Mouse (Mus musculus): Measurements from ENCODE around the gene Krt8. TPM values are rescaled to one million over a fixed set of nuclear protein-coding genes. Genes with fewer than 3 reads are reported as not detected.

The Krt8 gene
- total and polyA plus RNA-seq, 2 experiments from 2014 or later, result 0.60 to 1.6 TPM

DNA sequence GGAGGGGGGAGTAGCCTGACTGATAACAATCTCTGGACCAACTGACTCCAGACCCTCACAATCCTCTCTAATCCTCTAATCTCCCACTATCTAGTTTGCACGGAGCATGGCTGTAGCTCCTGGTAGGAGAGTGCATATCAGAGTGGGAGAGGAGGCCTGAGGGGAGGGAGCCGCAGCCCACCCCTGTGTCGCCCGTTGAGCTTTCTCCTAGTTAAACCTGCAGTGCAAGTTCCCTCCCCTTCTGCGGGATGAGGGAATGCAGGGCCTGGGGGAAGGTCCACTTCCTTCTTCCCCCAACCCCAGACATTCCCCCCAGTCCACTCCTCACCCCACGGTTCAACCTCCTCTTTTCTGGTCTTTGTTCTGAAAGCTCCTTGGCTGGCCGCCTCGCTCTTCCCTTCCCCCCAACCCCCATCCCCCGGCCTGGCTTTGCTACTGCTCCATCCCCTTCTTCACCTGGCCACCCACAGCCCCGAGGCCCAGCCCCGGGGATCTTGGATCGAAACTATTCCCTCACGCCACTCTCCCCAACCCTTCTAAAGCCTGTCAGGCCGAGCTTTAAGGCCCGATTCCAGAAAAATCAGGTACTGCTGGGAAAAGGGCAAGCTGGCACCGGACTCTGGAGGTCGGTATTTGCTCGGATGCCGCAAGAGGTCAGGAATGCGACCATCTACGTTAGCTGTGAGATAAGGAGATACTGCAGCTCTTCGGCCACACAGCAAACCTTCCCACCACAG is 21.0 kb upstream of the Krt8 start:
- Histone ChIP-seq H3K27ac (ENCODE audit: low read depth, low read length) (no peak overlapping the region), H3K36me3 (ENCODE audit: insufficient read depth, low read length) (no peaks in the 10 kb centered on the region), H3K9me3 (ENCODE audit: low read length) (no peaks in the 10 kb centered on the region), H3K4me3 (ENCODE audit: low read depth, low read length) (no peak overlapping the region), H3K4me2 (ENCODE audit: low read depth, low read length, poor library complexity, severe bottlenecking) (no peak overlapping the region), H3K9ac (replicated peaks; ENCODE audit: low read length, poor library complexity, severe bottlenecking) (no peak overlapping the region), H3K4me1 (ENCODE audit: insufficient read depth, low read length) (peaks cover 5% of the 10 kb centered on the region; the same call in 1 of the 2 replicates), H3K27me3 (ENCODE audit: insufficient read depth, low read length) (peaks cover 27% of the 10 kb centered on the region)
- DNase-seq (ENCODE audit: low spot score) (no peak), ATAC-seq (ENCODE audit: low FRiP score) (no peak)
- TF ChIP-seq CTCF (IDR thresholded peaks at IDR 0.05), result no peak
- WGBS, result 9% methylated on average over 22 of the region's 22 CpGs

DNA sequence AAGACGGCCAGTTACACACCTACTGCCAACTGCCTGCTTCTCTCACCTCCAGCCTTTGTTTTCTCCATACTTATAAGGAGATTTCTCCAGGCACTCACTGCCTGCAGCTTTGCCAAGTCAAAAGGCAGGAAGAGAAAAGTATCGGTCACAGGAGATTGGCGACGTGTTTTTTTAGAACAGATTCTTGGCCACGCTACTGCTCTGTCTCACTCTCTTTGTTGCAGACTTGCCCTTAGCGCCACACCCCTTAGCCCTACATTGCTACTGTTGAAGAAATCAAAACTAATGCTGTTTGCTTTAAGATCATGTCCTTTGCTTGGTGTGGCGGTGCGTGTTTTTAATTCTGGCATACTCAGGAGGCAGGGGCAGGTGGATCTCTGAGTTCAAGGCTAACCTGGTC is 19.6 kb upstream of the Krt8 start:
- Histone ChIP-seq H3K9ac (replicated peaks; ENCODE audit: low read length, poor library complexity, severe bottlenecking) (no peak overlapping the region), H3K27me3 (ENCODE audit: insufficient read depth, low read length) (peaks cover 27% of the 10 kb centered on the region), H3K27ac (ENCODE audit: low read depth, low read length) (no peak overlapping the region), H3K4me2 (ENCODE audit: low read depth, low read length, poor library complexity, severe bottlenecking) (no peak overlapping the region), H3K4me3 (ENCODE audit: low read depth, low read length) (no peak overlapping the region), H3K4me1 (ENCODE audit: insufficient read depth, low read length) (peaks cover 5% of the 10 kb centered on the region; the same call in 1 of the 2 replicates), H3K9me3 (ENCODE audit: low read length) (no peaks in the 10 kb centered on the region), H3K36me3 (ENCODE audit: insufficient read depth, low read length) (no peaks in the 10 kb centered on the region)
- no peak for TF ChIP-seq CTCF (IDR thresholded peaks at IDR 0.05)
- WGBS, result 68% methylated on average over 8 of the region's 8 CpGs
- ATAC-seq (ENCODE audit: low FRiP score) (no peak), DNase-seq (ENCODE audit: low spot score) (no peak)

DNA sequence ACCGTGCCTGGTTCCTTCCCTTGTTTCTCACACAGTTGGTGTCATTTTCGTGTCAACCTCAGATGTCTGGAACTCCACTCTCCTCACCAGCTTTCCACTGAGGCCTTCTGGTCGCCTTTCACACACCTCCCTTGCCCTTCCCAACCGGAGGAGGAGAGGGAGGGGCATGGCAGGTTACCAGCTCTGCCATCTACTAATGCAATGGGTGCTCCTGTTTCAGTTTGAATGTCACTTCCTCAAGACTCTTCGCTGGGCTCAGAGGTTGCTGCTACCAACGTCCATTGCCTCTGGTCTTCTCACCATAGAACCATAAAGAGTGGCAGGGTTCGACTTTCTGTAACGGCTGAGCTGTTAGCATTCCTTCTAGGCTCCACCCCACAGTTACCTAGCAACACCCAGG is 18.2 kb upstream of the Krt8 start:
- Histone ChIP-seq H3K27me3 (ENCODE audit: insufficient read depth, low read length) (peaks cover 17% of the 10 kb centered on the region), H3K27ac (ENCODE audit: low read depth, low read length) (no peak overlapping the region), H3K4me3 (ENCODE audit: low read depth, low read length) (no peak overlapping the region), H3K9me3 (ENCODE audit: low read length) (no peaks in the 10 kb centered on the region), H3K36me3 (ENCODE audit: insufficient read depth, low read length) (no peaks in the 10 kb centered on the region), H3K9ac (replicated peaks; ENCODE audit: low read length, poor library complexity, severe bottlenecking) (no peak overlapping the region), H3K4me2 (ENCODE audit: low read depth, low read length, poor library complexity, severe bottlenecking) (no peak overlapping the region), H3K4me1 (ENCODE audit: insufficient read depth, low read length) (no peaks in the 10 kb centered on the region; the same call in 1 of the 2 replicates)
- TF ChIP-seq CTCF (IDR thresholded peaks at IDR 0.05), result no peak
- DNase-seq (ENCODE audit: low spot score) (no peak), ATAC-seq (ENCODE audit: low FRiP score) (no peak)
- 32% methylated on average over 8 of the region's 8 CpGs for WGBS

DNA sequence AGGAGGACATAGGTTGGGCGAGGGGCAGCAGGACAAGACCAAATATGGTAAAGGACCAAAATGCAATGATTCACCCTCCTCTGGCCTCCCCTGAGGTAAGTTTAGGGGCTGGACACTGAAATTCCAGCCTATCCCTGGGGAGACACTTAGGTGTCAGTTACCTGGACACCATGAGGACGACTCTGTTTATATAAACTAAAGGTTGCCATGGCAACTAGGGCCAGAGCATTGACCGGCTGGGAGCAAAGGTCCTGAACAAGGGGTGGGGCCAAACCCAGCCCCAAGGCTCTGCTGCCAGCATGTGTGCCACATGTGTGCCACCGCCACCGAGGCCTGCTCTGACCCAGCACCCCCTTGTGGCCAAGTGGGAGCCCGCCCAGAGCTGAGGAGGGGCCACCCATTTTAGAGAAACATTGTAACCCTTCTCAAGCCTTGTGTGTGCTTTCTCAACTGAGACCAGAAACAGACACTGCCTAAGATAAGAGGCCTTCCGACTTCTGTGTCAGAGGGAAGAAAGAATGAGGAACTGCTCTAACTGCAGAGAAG is 13.7 kb upstream of the Krt8 start:
- Histone ChIP-seq H3K27ac (ENCODE audit: low read depth, low read length) (no peak overlapping the region), H3K9me3 (ENCODE audit: low read length) (no peaks in the 10 kb centered on the region), H3K9ac (replicated peaks; ENCODE audit: low read length, poor library complexity, severe bottlenecking) (no peak overlapping the region), H3K4me2 (ENCODE audit: low read depth, low read length, poor library complexity, severe bottlenecking) (no peak overlapping the region), H3K27me3 (ENCODE audit: insufficient read depth, low read length) (no peaks in the 10 kb centered on the region), H3K4me3 (ENCODE audit: low read depth, low read length) (no peak overlapping the region), H3K36me3 (ENCODE audit: insufficient read depth, low read length) (no peaks in the 10 kb centered on the region), H3K4me1 (ENCODE audit: insufficient read depth, low read length) (no peaks in the 10 kb centered on the region; the same call in 1 of the 2 replicates)
- DNase-seq (ENCODE audit: low spot score) (no peak), ATAC-seq (ENCODE audit: low FRiP score) (no peak)
- 27% methylated on average over 7 of the region's 7 CpGs for WGBS
- TF ChIP-seq CTCF (IDR thresholded peaks at IDR 0.05), result 0 out of 2 replicates have a peak, but pooled peaks have one; percentile 22

DNA sequence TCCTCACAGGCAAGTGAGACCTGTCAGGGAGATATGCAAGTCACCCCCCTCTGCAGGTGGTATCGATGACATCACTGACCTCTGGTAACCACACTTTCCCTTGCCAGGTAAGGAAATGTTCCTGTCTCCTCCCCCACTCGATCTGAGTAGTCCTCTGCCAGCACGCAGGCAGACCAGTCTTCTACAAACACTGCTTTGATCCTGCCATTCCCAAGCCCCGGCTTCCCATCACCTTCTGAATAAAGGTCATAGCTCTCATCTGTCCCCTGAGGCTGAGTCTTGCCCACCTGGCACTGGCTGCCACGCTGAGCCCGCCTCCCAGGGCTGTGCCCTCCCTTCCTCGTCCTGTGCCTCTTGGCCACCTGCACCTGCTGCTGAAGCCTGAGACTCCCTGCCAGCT is 12.5 kb upstream of the Krt8 start:
- TF ChIP-seq CTCF (IDR thresholded peaks at IDR 0.05), result no peak
- ATAC-seq (ENCODE audit: low FRiP score) (no peak), DNase-seq (ENCODE audit: low spot score) (no peak)
- Histone ChIP-seq H3K4me1 (ENCODE audit: insufficient read depth, low read length) (no peaks in the 10 kb centered on the region; the same call in 1 of the 2 replicates), H3K27me3 (ENCODE audit: insufficient read depth, low read length) (no peaks in the 10 kb centered on the region), H3K36me3 (ENCODE audit: insufficient read depth, low read length) (no peaks in the 10 kb centered on the region), H3K9ac (replicated peaks; ENCODE audit: low read length, poor library complexity, severe bottlenecking) (no peak overlapping the region), H3K4me3 (ENCODE audit: low read depth, low read length) (no peak overlapping the region), H3K27ac (ENCODE audit: low read depth, low read length) (no peak overlapping the region), H3K4me2 (ENCODE audit: low read depth, low read length, poor library complexity, severe bottlenecking) (no peak overlapping the region), H3K9me3 (ENCODE audit: low read length) (no peaks in the 10 kb centered on the region)
- 40% methylated on average over 7 of the region's 7 CpGs for WGBS

DNA sequence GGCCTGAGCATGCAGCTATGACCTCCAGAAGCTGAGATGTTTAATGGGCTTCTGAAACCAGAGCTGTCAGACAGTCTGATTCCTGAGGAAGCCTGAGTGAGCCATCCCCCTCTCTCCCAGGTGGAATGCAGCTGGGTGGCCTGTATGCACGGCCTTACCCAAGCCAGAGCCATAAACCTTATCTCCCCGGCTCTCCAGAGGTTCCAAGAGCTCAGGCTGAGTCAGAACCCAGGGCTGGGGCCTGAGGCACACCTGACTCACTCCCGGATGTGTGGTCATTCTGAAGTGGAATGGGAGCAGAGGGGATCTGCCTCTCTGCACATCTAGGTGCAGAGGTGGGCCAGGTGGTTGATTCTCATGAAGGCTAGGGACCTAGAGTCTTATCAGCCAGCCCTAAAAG is 11.8 kb upstream of the Krt8 start:
- Histone ChIP-seq H3K9ac (replicated peaks; ENCODE audit: low read length, poor library complexity, severe bottlenecking) (no peak overlapping the region), H3K4me2 (ENCODE audit: low read depth, low read length, poor library complexity, severe bottlenecking) (no peak overlapping the region), H3K4me1 (ENCODE audit: insufficient read depth, low read length) (no peaks in the 10 kb centered on the region; the same call in 1 of the 2 replicates), H3K36me3 (ENCODE audit: insufficient read depth, low read length) (no peaks in the 10 kb centered on the region), H3K27ac (ENCODE audit: low read depth, low read length) (no peak overlapping the region), H3K27me3 (ENCODE audit: insufficient read depth, low read length) (no peaks in the 10 kb centered on the region), H3K9me3 (ENCODE audit: low read length) (no peaks in the 10 kb centered on the region), H3K4me3 (ENCODE audit: low read depth, low read length) (no peak overlapping the region)
- whole genome bisulfite sequencing, result 70% methylated on average over 3 of the region's 3 CpGs
- ATAC-seq (ENCODE audit: low FRiP score), result no peak
- no peak for DNase-seq (ENCODE audit: low spot score)
- TF ChIP-seq CTCF (IDR thresholded peaks at IDR 0.05), result no peak

Data from midbrain, postnatal 0 days (tissue).